Mouse (Mus musculus): ENCODE results near the gene Ece2. TPM values are rescaled to one million over a fixed set of nuclear protein-coding genes. Genes with fewer than 3 reads are reported as not detected.

The Ece2 gene
- polyA plus RNA-seq, 1 experiment from 2014 or later = 6.9 TPM

DNA sequence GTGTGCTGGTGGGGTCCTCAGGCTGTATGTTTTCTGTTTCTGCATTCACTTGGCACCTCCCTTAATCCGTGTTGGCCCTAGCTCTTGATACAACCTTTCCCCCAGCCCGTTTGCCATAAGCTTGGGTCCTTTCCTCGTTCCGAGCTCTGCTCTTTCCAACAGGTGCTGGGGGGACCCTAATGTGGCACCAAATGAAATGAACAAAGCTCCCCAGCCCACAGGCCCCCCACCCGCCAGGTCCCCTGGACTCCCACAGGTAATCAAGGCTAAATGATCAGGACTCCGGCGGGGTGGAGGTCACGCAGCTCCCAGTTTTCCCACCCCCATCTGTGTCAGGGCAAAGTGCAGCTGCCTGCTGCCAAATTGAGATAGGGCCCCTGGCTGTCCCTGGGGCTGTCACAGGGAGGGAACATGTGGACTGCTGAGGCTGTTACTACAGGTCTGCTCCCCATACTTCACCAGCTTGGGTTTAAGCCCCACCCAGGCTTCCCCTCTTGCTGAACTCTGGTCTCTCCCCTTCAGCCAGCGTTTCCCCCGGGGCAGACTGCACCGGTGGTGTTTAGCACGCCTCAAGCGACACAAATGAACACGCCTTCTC lies 44.2 kb downstream of the Ece2 start:
- Histone ChIP-seq H3K9me3 (no peaks in the 10 kb centered on the region), H3K27ac (peak overlapping the region; percentile 94), H3K36me3 (peaks cover 46% of the 10 kb centered on the region), H3K4me2 (replicated peaks) (peak overlapping the region; percentile 99), H3K4me3 (peak overlapping the region; percentile 95), H3K4me1 (peaks cover 29% of the 10 kb centered on the region), H3K27me3 (no peaks in the 10 kb centered on the region), H3K9ac (peak overlapping the region; percentile 98)
- ATAC-seq (ENCODE audit: low FRiP score, low read depth) = no peak
- WGBS = 9% methylated on average over 14 of the region's 14 CpGs

DNA sequence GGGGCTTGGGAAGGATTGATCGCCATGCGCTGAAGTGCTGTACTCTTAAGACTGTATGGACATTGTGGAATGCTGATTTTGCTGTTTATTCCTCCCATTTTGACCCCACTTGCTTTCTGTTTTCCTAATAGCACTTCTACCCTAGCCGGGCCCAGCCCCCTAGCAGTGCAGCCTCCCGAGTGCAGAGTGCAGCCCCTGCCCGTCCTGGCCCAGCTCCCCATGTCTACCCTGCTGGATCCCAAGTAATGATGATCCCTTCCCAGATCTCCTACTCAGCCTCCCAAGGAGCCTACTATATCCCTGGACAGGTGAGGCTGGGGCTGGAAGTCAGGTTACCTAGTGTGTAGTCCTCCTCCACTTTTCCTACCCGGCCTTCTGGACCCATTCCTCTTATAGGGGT lies 45.6 kb downstream of the Ece2 start:
- H3K9ac ChIP-seq = no peak overlapping the region
- peak overlapping the region; percentile 95; the same call in 1 of the 2 replicates for H3K4me3 ChIP-seq
- H3K4me1 ChIP-seq = peaks cover 29% of the 10 kb centered on the region
- H3K27ac ChIP-seq = no peak overlapping the region
- H3K4me2 ChIP-seq (replicated peaks) = peak overlapping the region; percentile 99
- no peak for ATAC-seq (ENCODE audit: low FRiP score, low read depth)
- 91% methylated on average over 6 of the region's 6 CpGs for WGBS
- H3K27me3 ChIP-seq = no peaks in the 10 kb centered on the region
- peaks cover 60% of the 10 kb centered on the region for H3K36me3 ChIP-seq
- H3K9me3 ChIP-seq = no peaks in the 10 kb centered on the region

DNA sequence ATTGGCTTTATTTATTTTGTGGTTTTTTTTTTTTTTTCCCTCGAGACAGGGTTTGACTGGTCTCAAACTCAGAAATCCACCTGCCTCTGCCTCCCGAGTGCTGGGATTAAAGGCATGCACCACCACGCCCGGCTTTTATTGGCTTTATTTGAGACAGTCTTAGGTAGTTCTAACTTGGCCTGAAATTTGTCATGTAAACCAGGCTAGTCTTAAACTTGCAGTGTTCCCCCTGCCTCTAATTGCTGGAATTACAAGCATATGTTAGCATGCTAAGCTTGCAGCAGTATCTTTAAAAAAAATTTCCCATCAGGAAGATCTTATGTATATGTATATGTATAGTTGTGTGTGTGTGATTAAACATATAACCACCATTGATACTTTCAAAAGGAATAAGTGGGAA lies 47.1 kb downstream of the Ece2 start:
- H3K4me2 ChIP-seq (replicated peaks) = no peak overlapping the region
- no peak overlapping the region for H3K27ac ChIP-seq
- ATAC-seq (ENCODE audit: low FRiP score, low read depth) = no peak
- no peaks in the 10 kb centered on the region for H3K27me3 ChIP-seq
- H3K4me1 ChIP-seq = peaks cover 27% of the 10 kb centered on the region
- no peak overlapping the region for H3K9ac ChIP-seq
- H3K9me3 ChIP-seq = no peaks in the 10 kb centered on the region
- peaks cover 75% of the 10 kb centered on the region for H3K36me3 ChIP-seq
- H3K4me3 ChIP-seq = no peak overlapping the region
- 67% methylated on average over 4 of the region's 4 CpGs for WGBS

DNA sequence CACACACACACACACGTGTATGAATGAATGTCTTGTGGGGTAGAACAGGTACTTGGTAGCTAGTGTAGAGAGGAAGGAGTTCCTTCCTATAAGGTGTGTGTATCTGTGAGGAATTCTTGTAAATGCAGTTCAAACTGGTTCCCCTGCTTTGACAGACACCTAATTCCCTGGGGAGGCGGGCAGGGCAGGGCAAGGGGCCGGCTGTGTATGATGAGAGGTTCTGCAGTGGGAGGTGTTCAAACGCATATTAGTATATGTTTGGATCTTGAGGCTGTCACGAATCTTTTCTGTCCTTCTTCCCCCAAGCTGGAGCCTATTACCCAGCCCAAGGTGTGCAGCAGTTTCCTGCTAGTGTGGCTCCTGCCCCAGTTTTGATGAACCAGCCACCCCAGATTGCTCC lies 47.8 kb downstream of the Ece2 start:
- Histone ChIP-seq H3K4me2 (replicated peaks) (no peak overlapping the region), H3K9ac (no peak overlapping the region), H3K36me3 (peaks cover 82% of the 10 kb centered on the region), H3K27ac (no peak overlapping the region), H3K4me3 (no peak overlapping the region), H3K4me1 (peaks cover 23% of the 10 kb centered on the region), H3K27me3 (no peaks in the 10 kb centered on the region), H3K9me3 (no peaks in the 10 kb centered on the region)
- 80% methylated on average over 5 of the region's 5 CpGs for WGBS
- no peak for ATAC-seq (ENCODE audit: low FRiP score, low read depth)

GRCm38 (mm10) chr16:20677974-20678675 lies 48.5 kb downstream of the Ece2 start:
- no peak overlapping the region for H3K27ac ChIP-seq
- H3K4me3 ChIP-seq = no peak overlapping the region
- peaks cover 23% of the 10 kb centered on the region for H3K4me1 ChIP-seq
- no peaks in the 10 kb centered on the region for H3K27me3 ChIP-seq
- no peak overlapping the region for H3K9ac ChIP-seq
- no peaks in the 10 kb centered on the region for H3K9me3 ChIP-seq
- ATAC-seq (ENCODE audit: low FRiP score, low read depth) = no peak
- no peak overlapping the region for H3K4me2 ChIP-seq (replicated peaks)
- H3K36me3 ChIP-seq = peaks cover 89% of the 10 kb centered on the region
- WGBS = 88% methylated on average over 10 of the region's 10 CpGs

DNA sequence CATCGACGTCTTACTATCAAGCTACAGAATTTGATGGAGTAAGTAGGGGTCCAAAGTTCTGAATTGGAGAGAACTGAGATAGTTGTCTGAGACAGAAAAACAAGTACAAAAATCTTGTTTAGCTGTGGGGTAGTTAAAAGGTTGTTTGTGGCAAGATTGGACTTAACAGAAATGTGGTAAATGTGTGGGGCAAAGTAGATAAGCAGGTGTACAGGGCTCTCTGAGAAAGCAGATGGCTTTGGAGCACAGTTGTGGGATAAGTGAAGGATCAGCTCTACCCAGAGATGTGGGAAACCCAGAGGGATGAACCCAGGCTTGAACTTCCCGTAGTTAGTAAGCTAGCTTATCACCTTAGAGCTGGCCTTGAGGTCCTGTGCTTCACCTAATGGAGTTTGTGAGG lies 61.1 kb downstream of the Ece2 start:
- no peak overlapping the region for H3K9ac ChIP-seq
- ATAC-seq (ENCODE audit: low FRiP score, low read depth) = no peak
- no peaks in the 10 kb centered on the region for H3K9me3 ChIP-seq
- H3K4me2 ChIP-seq (replicated peaks) = no peak overlapping the region
- no peak overlapping the region for H3K27ac ChIP-seq
- H3K27me3 ChIP-seq = no peaks in the 10 kb centered on the region
- WGBS = 87% methylated on average over 3 of the region's 3 CpGs
- no peak overlapping the region for H3K4me3 ChIP-seq
- peaks cover 67% of the 10 kb centered on the region for H3K36me3 ChIP-seq
- peaks cover 31% of the 10 kb centered on the region for H3K4me1 ChIP-seq

- Histone ChIP-seq H3K36me3 (peaks cover 58% of the 10 kb centered on the region), H3K4me1 (peaks cover 39% of the 10 kb centered on the region), H3K4me3 (no peak overlapping the region), H3K27me3 (no peaks in the 10 kb centered on the region), H3K9me3 (no peaks in the 10 kb centered on the region), H3K27ac (no peak overlapping the region), H3K9ac (no peak overlapping the region), H3K4me2 (replicated peaks) (no peak overlapping the region)
- 52% methylated on average over 1 of the region's 1 CpGs for WGBS
- ATAC-seq (ENCODE audit: low FRiP score, low read depth) = no peak
These were observed 62.0 kb downstream of the Ece2 start for GRCm38 (mm10) chr16:20691617-20692016.

DNA sequence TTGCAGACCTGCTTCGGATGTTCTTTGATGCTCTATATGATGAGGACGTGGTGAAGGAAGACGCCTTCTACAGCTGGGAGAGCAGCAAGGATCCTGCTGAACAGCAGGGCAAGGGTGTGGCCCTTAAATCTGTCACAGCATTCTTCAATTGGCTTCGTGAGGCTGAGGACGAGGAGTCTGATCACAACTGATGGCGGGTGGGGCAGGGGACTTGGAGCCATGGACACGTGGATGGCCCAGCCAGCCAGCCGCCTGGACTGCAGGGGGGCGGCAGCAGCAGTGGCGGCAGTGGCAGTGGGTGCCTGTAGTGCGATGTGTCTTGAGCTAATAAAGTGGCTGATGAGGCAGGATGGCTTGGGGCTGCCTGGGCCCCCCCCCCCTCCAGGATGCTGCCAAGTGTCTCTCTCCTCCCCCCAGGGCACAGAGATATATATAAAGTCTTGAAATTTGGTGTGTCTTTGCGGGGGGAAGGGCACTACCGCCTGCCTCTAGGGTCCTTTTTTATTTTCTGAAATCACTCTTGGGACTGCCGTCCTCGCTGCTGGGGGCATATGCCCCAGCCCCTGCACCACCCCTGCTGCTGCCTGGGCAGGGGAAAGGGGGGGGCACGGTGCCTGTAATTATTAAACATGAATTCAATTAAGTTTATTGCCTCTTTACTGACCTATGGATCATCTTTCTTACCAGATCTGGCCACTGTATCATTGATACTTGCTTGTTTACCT lies 62.8 kb downstream of the Ece2 start:
- WGBS = 39% methylated on average over 16 of the region's 16 CpGs
- 0 out of 2 replicates have a peak overlapping the region, but pooled peaks have one; percentile 62 for H3K4me3 ChIP-seq
- H3K4me2 ChIP-seq (replicated peaks) = peak overlapping the region; percentile 77
- H3K36me3 ChIP-seq = peaks cover 50% of the 10 kb centered on the region
- H3K9ac ChIP-seq = no peak overlapping the region
- peak overlapping the region; percentile 83; the same call in 1 of the 2 replicates for H3K27ac ChIP-seq
- H3K4me1 ChIP-seq = peaks cover 40% of the 10 kb centered on the region
- H3K9me3 ChIP-seq = no peaks in the 10 kb centered on the region
- no peak for ATAC-seq (ENCODE audit: low FRiP score, low read depth)
- no peaks in the 10 kb centered on the region for H3K27me3 ChIP-seq

DNA sequence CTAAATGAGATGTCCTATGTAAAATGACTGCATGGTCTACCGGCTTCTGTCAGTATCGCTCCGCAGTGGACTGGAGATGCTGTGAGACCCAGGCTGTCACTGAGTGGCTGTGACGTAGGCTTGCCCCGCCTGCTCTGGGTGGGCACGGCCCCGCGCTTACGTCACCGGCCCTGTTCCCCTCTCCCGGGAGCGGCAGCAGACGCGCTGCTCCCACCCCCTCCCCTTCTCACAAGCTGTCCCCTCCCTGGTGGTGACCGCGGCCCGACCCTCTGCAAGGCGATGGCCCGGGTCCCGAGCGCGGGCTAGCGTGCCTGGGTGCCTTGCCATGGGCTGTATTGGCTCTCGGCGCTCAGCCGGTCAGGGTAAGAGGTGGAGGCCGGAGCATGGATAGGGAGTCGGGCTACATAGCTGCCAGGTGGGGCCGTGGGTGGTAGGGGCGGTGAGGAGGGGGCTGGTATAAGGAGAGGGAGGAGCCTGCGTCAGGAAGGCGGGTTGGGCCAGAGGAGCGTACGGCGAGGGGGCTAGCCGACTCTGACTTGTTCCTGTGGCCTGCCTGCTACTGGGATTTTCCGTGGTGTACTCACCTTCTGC lies 63.6 kb downstream of the Ece2 start, which contains the start of gene Fam131a:
Gene Fam131a, plus strand, starts transcription at position 131 of the 591 bp plus-strand sequence.
- Histone ChIP-seq H3K4me1 (peaks cover 40% of the 10 kb centered on the region), H3K27me3 (no peaks in the 10 kb centered on the region), H3K4me3 (peak within 1 kb of the TSS; percentile 62), H3K9ac (peak within 1 kb of the TSS; percentile 71), H3K36me3 (peaks cover 42% of the 10 kb centered on the region), H3K4me2 (replicated peaks) (peak within 1 kb of the TSS; percentile 77), H3K9me3 (no peaks in the 10 kb centered on the region), H3K27ac (peak within 1 kb of the TSS; percentile 83)
- ATAC-seq (ENCODE audit: low FRiP score, low read depth) = peak; percentile 93
- WGBS = 1% methylated on average over 37 of the region's 37 CpGs

DNA sequence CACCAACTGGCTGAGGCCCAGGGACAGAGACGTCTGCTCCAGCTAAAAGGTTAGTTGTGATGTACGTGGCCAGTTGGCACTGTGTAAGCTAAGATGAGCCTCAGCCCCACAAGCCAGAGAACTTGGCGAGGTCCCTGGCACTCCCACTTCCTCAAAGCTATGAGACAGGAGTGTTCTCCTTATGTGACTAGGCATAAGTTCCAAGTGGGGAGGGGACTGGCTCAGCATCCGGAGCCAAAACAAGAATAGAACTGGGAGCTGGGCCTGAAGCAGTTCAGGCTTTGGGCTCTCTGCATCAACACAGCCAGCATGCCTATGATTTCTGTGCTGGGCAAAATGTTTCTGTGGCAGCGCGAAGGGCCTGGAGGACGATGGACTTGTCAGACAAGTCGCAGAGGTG lies 65.2 kb downstream of the Ece2 start:
- Histone ChIP-seq H3K4me1 (peaks cover 40% of the 10 kb centered on the region), H3K9ac (no peak overlapping the region), H3K4me2 (replicated peaks) (peak overlapping the region; percentile 77), H3K9me3 (no peaks in the 10 kb centered on the region), H3K36me3 (peaks cover 32% of the 10 kb centered on the region), H3K4me3 (no peak overlapping the region), H3K27me3 (no peaks in the 10 kb centered on the region), H3K27ac (no peak overlapping the region)
- no peak for ATAC-seq (ENCODE audit: low FRiP score, low read depth)
- 82% methylated on average over 8 of the region's 8 CpGs for WGBS

- Histone ChIP-seq H3K9ac (peak overlapping the region; percentile 66), H3K27ac (no peak overlapping the region; the same call in 1 of the 2 replicates), H3K9me3 (no peaks in the 10 kb centered on the region), H3K36me3 (peaks cover 22% of the 10 kb centered on the region), H3K27me3 (no peaks in the 10 kb centered on the region), H3K4me2 (replicated peaks) (peak overlapping the region; percentile 77), H3K4me1 (peaks cover 45% of the 10 kb centered on the region), H3K4me3 (peak overlapping the region; percentile 46)
- ATAC-seq (ENCODE audit: low FRiP score, low read depth) = peak; percentile 60
- WGBS = 2% methylated on average over 46 of the region's 46 CpGs
These were observed 66.1 kb downstream of the Ece2 start for GRCm38 (mm10) chr16:20695622-20696323.
